Mouse (Mus musculus) heart, adult 2 months (tissue): ENCODE data around the gene Mt2. TPM values are rescaled to one million over a fixed set of nuclear protein-coding genes. Genes with fewer than 3 reads are reported as not detected.

Source experiments
- DNase-seq, 2 experiments: peaks; one replicate each; pipeline ENCODE4 v3.0.0; 2021
- H3K27ac ChIP-seq: fragments of 200-600 bp; 2 replicates; pipeline ENCODE4 v1.8.1; 2022
- H3K27me3 ChIP-seq: fragments of 200-500 bp; 2 replicates; pipeline ENCODE4 v1.6.1; 2012; ENCODE audit warnings: mild to moderate bottlenecking, low read length, inconsistent platforms, mixed read lengths; ENCODE audit not compliant: control insufficient read depth, insufficient read depth
- H3K36me3 ChIP-seq: fragments of 200-500 bp; 2 replicates; pipeline ENCODE4 v1.6.1; 2012; ENCODE audit warnings: low read length, inconsistent platforms; ENCODE audit not compliant: control insufficient read depth, insufficient read depth
- H3K4me1 ChIP-seq: fragments of 200-500 bp; 2 replicates; pipeline ENCODE4 v1.6.1; 2011; ENCODE audit warnings: low read length; ENCODE audit not compliant: control insufficient read depth, insufficient read depth
- H3K4me3 ChIP-seq: fragments of 200-600 bp; 2 replicates; pipeline ENCODE4 v1.8.1; 2022
- H3K79me2 ChIP-seq: fragments of 200-500 bp; replicated peaks from 2 replicates; pipeline ENCODE4 v1.6.1; 2012; ENCODE audit warnings: mild to moderate bottlenecking, inconsistent platforms, low read length, moderate library complexity, mixed read lengths; ENCODE audit not compliant: control insufficient read depth, insufficient read depth
- H3K9ac ChIP-seq: fragments of 200-500 bp; 2 replicates; pipeline ENCODE4 v1.6.1; 2012; ENCODE audit warnings: low read depth, mild to moderate bottlenecking, control low read depth, inconsistent platforms, low read length, mixed read lengths
- CTCF ChIP-seq: fragments of 200-600 bp; IDR thresholded peaks from 2 replicates; pipeline ENCODE4 v1.8.1; 2022; ENCODE audit warnings: antibody characterized with exemption, mild to moderate bottlenecking, moderate library complexity
- EP300 ChIP-seq: fragments of 200-500 bp; IDR thresholded peaks from 2 replicates; pipeline ENCODE4 v1.6.1; 2011; ENCODE audit warnings: low read depth, low read length, control low read depth; ENCODE audit not compliant: insufficient read depth
- POLR2A ChIP-seq: fragments of 200-500 bp; IDR thresholded peaks from 2 replicates; pipeline ENCODE4 v1.6.1; 2011; ENCODE audit warnings: mild to moderate bottlenecking, low read depth, low read length, control low read depth; ENCODE audit not compliant: insufficient read depth
- WGBS: fragments of 180-500 bp; shearing (Covaris S2); methylation state at CpG from one replicate; pipeline ENCODE4 v1.1.7; 2018; 5-methylcytosine and 5-hydroxymethylcytosine counted together
- intact Hi-C: fragments of 180-260 bp; cut with DNase I; formaldehyde crosslinking; loops from one replicate; pipeline ENCODE4 v1.15.1; 2025
- polyA plus RNA-seq: library from polyadenylated mRNA; depleted of rRNA; stranded (reverse); fragments of >200 nt; gene quantifications from 2 replicates; pipeline ENCODE4 v1.2.3, GENCODE M21; 2012
- total RNA-seq, 2 experiments: library from RNA; stranded (reverse); gene quantifications; 2 replicates each; pipeline ENCODE4 v1.2.3; 2021

The Mt2 gene
- total and polyA plus RNA-seq, 3 experiments, result 32.2 to 74.4 (median 51.8) TPM

DNA sequence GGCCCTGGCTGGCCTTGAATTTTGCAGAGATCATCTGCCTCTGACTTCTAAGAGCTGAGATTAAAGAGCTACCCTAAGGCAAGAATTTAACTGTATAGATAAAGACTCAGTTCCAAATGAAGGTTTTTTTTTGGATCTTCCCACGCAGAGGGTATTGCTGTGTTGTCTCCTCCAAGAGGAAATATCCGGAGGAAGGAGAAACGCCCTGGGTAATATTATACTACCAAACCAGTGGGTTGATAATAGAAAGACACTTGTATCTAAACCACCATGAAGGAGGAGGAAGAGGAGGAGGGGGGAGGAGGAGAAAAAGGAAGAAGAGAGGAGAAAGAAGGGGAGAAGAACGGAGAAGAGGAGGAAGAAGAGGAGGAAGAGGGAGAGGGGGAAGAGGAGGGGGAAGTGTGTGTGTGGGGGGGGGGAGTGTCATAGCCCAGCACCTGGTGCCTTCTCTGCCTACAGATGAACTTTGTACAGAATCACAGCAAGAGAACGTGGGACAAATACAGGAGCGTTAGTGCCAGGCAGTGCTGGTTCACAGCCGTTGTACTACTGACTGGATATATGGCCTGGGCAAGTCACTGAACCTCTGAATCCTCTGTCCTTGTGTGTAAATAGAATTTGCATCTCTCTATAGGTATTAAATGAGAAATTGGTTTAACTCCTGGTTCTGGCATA lies 5.4 kb downstream of the Mt2 start:
- H3K9ac ChIP-seq, result no peak overlapping the region
- no peaks in the 10 kb centered on the region for H3K79me2 ChIP-seq
- H3K36me3 ChIP-seq, result no peaks in the 10 kb centered on the region; the same call in 1 of the 2 replicates
- H3K4me3 ChIP-seq, result no peak overlapping the region
- TF ChIP-seq EP300 (no peak), CTCF (no peak), POLR2A (no peak)
- intact Hi-C loops, result no loop called here
- no peaks in the 10 kb centered on the region for H3K27me3 ChIP-seq
- WGBS, result 64% methylated on average over 7 of the region's 7 CpGs
- peaks cover 1% of the 10 kb centered on the region for H3K4me1 ChIP-seq
- DNase-seq, result no peak
- H3K27ac ChIP-seq, result peak overlapping the region; percentile 97

DNA sequence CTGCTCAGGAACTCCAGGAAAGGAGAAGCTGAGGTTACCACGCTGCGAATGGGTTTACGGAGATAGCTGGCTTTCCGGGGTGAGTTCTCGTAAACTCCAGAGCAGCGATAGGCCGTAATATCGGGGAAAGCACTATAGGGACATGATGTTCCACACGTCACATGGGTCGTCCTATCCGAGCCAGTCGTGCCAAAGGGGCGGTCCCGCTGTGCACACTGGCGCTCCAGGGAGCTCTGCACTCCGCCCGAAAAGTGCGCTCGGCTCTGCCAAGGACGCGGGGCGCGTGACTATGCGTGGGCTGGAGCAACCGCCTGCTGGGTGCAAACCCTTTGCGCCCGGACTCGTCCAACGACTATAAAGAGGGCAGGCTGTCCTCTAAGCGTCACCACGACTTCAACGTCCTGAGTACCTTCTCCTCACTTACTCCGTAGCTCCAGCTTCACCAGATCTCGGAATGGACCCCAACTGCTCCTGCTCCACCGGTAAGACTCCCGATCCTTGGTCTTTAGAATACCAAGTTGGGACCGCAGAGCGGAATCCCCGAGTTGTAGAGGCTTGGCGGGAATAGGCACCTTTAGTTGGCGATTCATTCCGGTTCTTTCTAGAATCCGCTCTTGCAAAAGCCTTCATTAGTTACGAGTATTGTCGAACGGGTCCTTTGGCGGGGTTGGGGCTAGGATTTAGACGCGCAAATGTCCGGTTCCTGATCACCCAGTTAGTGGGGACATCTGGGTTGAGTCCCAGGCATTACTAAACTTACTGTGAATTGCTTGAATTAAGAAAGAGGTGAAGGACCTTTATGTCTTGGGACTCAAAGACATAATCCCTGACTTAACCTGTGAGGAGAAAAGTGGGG lies 6.6 kb downstream of the Mt2 start, which contains the start of gene Mt1:
TSS of gene Mt1 (plus strand) at position 226 of the 856 bp plus-strand sequence.
- H3K27ac ChIP-seq, result peak within 1 kb of the TSS; percentile 97
- H3K9ac ChIP-seq, result peak within 1 kb of the TSS; percentile 57
- peak; percentile 89 to 94 for DNase-seq
- H3K79me2 ChIP-seq, result no peaks in the 10 kb centered on the region
- no peaks in the 10 kb centered on the region; the same call in 1 of the 2 replicates for H3K36me3 ChIP-seq
- no peaks in the 10 kb centered on the region for H3K27me3 ChIP-seq
- intact Hi-C loops, result no loop called here
- peaks cover 1% of the 10 kb centered on the region for H3K4me1 ChIP-seq
- H3K4me3 ChIP-seq, result peak within 1 kb of the TSS; percentile 65
- under 1% methylated on average over 50 of the region's 50 CpGs for WGBS
- TF ChIP-seq POLR2A (peak; percentile 99), EP300 (peak; percentile 97), CTCF (no peak)

DNA sequence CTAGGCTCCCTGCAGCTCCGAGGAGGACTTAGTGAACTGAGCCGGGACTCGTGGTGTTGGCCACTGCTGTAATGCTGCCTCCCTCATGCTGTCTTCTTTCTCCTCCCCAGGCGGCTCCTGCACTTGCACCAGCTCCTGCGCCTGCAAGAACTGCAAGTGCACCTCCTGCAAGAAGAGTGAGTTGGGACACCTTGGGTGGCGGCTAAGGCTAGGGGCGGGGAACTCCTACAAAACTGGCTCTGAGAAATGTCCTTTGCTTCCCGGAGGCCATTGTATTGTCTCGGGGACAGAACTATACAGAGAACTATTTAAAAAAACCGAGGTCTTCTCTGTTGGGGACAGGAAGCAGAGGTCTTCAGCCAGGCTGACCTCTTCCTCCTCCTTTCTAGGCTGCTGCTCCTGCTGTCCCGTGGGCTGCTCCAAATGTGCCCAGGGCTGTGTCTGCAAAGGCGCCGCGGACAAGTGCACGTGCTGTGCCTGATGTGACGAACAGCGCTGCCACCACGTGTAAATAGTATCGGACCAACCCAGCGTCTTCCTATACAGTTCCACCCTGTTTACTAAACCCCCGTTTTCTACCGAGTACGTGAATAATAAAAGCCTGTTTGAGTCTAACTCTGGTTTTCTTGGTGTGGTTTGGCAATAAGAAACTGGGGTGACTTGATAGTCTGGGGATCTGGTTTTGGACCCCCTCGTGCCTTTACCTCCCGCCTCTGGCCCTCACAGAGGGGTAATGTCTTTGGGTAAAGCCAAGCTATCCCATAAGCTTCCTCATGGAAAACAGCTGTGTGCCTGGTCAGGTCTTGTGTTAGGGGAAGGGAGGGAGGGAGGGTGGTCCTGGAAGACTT lies 7.5 kb downstream of the Mt2 start:
- H3K4me3 ChIP-seq, result peak overlapping the region; percentile 65
- intact Hi-C loops, result no loop called here
- peaks cover 1% of the 10 kb centered on the region for H3K4me1 ChIP-seq
- DNase-seq, result peak; percentile 49 to 60
- peak overlapping the region; percentile 57 for H3K9ac ChIP-seq
- no peaks in the 10 kb centered on the region for H3K79me2 ChIP-seq
- no peaks in the 10 kb centered on the region for H3K27me3 ChIP-seq
- no peaks in the 10 kb centered on the region; the same call in 1 of the 2 replicates for H3K36me3 ChIP-seq
- TF ChIP-seq CTCF (no peak), EP300 (peak; percentile 31; the same call in 1 of the 2 replicates)
- H3K27ac ChIP-seq, result peak overlapping the region; percentile 97
- WGBS, result 6% methylated on average over 25 of the region's 25 CpGs

DNA sequence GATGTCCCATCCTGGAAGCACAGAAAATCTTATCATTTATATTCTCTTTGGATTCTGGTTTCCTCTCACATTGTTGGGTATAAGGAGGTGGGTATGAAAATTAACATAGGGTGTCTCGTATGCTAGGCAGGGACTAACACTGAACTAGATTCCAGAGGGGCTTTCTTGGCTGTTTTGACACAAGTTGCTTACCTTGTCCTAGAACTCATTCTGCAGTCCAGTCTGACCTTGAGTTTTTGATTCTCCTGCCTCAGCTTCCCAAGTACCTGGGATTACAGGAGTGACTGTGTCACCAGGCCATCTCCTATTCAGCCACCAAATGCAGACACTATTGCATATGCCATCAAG lies 8.1 kb downstream of the Mt2 start:
- TF ChIP-seq EP300 (no peak), POLR2A (no peak), CTCF (no peak)
- Histone ChIP-seq H3K4me1 (peaks cover 1% of the 10 kb centered on the region), H3K27ac (no peak overlapping the region; the same call in 1 of the 2 replicates), H3K27me3 (no peaks in the 10 kb centered on the region), H3K4me3 (peak overlapping the region; percentile 65; the same call in 1 of the 2 replicates), H3K79me2 (no peaks in the 10 kb centered on the region), H3K36me3 (no peaks in the 10 kb centered on the region; the same call in 1 of the 2 replicates), H3K9ac (no peak overlapping the region)
- DNase-seq, result no peak
- WGBS, result 85% methylated on average over 1 of the region's 1 CpGs
- intact Hi-C loops, result no loop called here

DNA sequence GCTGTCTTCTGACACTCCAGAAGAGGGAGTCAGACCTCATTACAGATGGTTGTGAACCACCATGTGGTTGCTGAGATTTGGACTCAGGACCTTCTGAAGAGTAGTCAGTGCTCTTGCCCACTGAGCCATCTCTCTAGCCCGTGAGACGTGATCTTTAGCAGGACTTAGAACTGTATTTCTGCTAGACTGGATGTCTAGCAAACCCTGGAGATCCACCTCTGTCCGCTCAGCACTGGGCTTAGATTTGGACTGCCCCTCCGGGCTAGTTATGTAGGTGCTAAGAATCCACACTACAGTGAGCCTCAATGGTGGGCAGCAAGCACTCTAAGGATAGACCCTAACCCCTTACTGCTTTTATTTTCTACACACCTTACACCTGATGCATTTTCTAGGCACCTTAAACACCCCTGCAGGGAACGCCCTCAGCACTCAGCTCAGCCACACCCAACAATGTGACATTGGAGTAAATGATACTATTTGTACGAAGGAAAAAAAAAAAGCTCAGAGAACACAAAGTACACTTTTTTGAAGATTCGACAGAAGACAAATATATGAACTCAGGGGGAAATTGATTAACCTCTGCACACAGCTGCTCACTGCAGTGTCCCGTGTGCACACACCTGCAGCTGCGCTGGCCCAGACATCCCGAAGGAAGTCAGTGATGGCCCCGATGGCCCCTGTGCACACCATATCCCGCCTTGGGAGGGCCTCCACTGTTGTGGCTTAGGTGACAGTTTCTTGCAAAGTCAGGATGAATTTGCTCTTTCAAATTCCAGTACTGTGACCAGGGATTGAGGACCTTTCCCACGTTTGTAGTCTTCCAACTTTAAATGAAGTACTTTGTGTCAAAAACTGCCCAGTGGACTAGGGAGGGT lies 9.8 kb downstream of the Mt2 start:
- Histone ChIP-seq H3K4me1 (peaks cover 1% of the 10 kb centered on the region), H3K4me3 (no peak overlapping the region), H3K27ac (peak overlapping the region; percentile 64), H3K27me3 (no peaks in the 10 kb centered on the region), H3K9ac (peak overlapping the region; percentile 74), H3K79me2 (no peaks in the 10 kb centered on the region), H3K36me3 (no peaks in the 10 kb centered on the region; the same call in 1 of the 2 replicates)
- DNase-seq, result no peak
- intact Hi-C loops, result no loop called here
- peak; percentile 27; the same call in 1 of the 2 replicates for TF ChIP-seq EP300
- peak; percentile 35; the same call in 1 of the 2 replicates for TF ChIP-seq POLR2A
- no peak for TF ChIP-seq CTCF
- WGBS, result 78% methylated on average over 13 of the region's 13 CpGs
